Mouse (Mus musculus) MEL (cell line): ENCODE results near the gene Tor4a. TPM values are rescaled to one million over a fixed set of nuclear protein-coding genes. Genes with fewer than 3 reads are reported as not detected.
A peak's percentile ranks its signal among the peaks of the same experiment; 100 is the strongest.

Source experiments
- DNase-seq: peaks from one replicate; pipeline ENCODE4 v3.0.0; 2011; ENCODE audit warnings: low read depth, low spot score
- H3K27ac ChIP-seq: 2 replicates; pipeline ENCODE4 v1.5.1; 2012; ENCODE audit warnings: low read depth, mild to moderate bottlenecking, control low read depth, low read length, moderate library complexity; ENCODE audit not compliant: control insufficient read depth
- H3K27me3 ChIP-seq, 2 experiments: fragments of 150-350 bp in 1 of 2; sonication (generic) in 1 of 2; 2 replicates each; pipeline ENCODE4 v1.6.1; 2012; ENCODE audit warnings: low read length in 2 of 2, mild to moderate bottlenecking in 2 of 2, improper control_type of control experiment in 1 of 2, moderate library complexity in 1 of 2; ENCODE audit not compliant: insufficient read depth in 2 of 2, control insufficient read depth in 1 of 2
- H3K36me3 ChIP-seq, 2 experiments: 2 replicates each; pipeline ENCODE4 v1.6.1; 2012 to 2014; ENCODE audit warnings: low read length in 2 of 2, improper control_type of control experiment in 1 of 2, inconsistent platforms in 1 of 2, mild to moderate bottlenecking in 1 of 2; ENCODE audit not compliant: insufficient read depth in 2 of 2, control insufficient read depth in 1 of 2
- H3K4me1 ChIP-seq, 2 experiments: fragments of 150-350 bp in 1 of 2; sonication (generic) in 1 of 2; 2 replicates each; pipeline ENCODE4 v1.6.1; 2012; ENCODE audit warnings: low read length in 2 of 2, improper control_type of control experiment in 1 of 2, mild to moderate bottlenecking in 1 of 2; ENCODE audit not compliant: insufficient read depth in 2 of 2, control insufficient read depth in 1 of 2
- H3K4me3 ChIP-seq, 2 experiments: fragments of 150-350 bp in 1 of 2; sonication (generic) in 1 of 2; 2 replicates each; pipeline ENCODE4 v1.5.1; 2012; ENCODE audit warnings: low read depth in 2 of 2, low read length in 2 of 2, mild to moderate bottlenecking in 2 of 2, moderate library complexity in 2 of 2, control low read depth in 1 of 2, improper control_type of control experiment in 1 of 2; ENCODE audit not compliant: control insufficient read depth in 1 of 2, insufficient read depth in 1 of 2
- H3K79me2 ChIP-seq: 2 replicates; pipeline ENCODE4 v1.6.1; 2012; ENCODE audit warnings: mild to moderate bottlenecking, low read length, moderate library complexity; ENCODE audit not compliant: control insufficient read depth, poor library complexity, insufficient read depth
- H3K9ac ChIP-seq: 2 replicates; pipeline ENCODE4 v1.6.1; 2012; ENCODE audit warnings: low read depth, mild to moderate bottlenecking, control low read depth, low read length, moderate library complexity; ENCODE audit not compliant: control insufficient read depth, poor library complexity, severe bottlenecking
- H3K9me3 ChIP-seq: fragments of 150-350 bp; sonication (generic); replicated peaks from 2 replicates; pipeline ENCODE4 v1.6.1; 2012; ENCODE audit warnings: mild to moderate bottlenecking, low read length, improper control_type of control experiment, moderate library complexity; ENCODE audit not compliant: insufficient read depth
- CHD1 ChIP-seq: IDR thresholded peaks from 2 replicates; pipeline ENCODE4 v1.6.1; 2012; ENCODE audit warnings: low read depth, mild to moderate bottlenecking, inconsistent platforms, low read length, improper control_type of control experiment
- CHD2 ChIP-seq: IDR thresholded peaks from 2 replicates; pipeline ENCODE4 v1.6.1; 2011; ENCODE audit warnings: low read length, improper control_type of control experiment
- CTCF ChIP-seq, 3 experiments: IDR thresholded peaks in 2 of 3; conservative IDR thresholded peaks in 1 of 3; 2 replicates each; pipeline ENCODE4 v1.5.1; 2011 to 2012; ENCODE audit warnings: low read length in 3 of 3, low read depth in 2 of 3, mild to moderate bottlenecking in 2 of 3, improper control_type of control experiment in 1 of 3, inconsistent platforms in 1 of 3, mixed read lengths in 1 of 3, moderate library complexity in 1 of 3; ENCODE audit not compliant: control insufficient read depth in 1 of 3, insufficient read depth in 1 of 3, poor library complexity in 1 of 3, severe bottlenecking in 1 of 3
- E2F4 ChIP-seq: IDR thresholded peaks from 2 replicates; pipeline ENCODE4 v1.6.1; 2011; ENCODE audit warnings: low read depth, low read length, improper control_type of control experiment, borderline replicate concordance
- EP300 ChIP-seq, 2 experiments: IDR thresholded peaks; 2 replicates each; pipeline ENCODE4 v1.6.1; 2011; ENCODE audit warnings: improper control_type of control experiment in 2 of 2, low read length in 2 of 2, low read depth in 1 of 2, mild to moderate bottlenecking in 1 of 2
- ETS1 ChIP-seq: IDR thresholded peaks from 2 replicates; pipeline ENCODE4 v1.6.1; 2012; ENCODE audit warnings: low read depth, mild to moderate bottlenecking, inconsistent platforms, low read length, improper control_type of control experiment, moderate library complexity
- GABPA ChIP-seq: IDR thresholded peaks from 2 replicates; pipeline ENCODE4 v1.6.1; 2012; ENCODE audit warnings: low read depth, mild to moderate bottlenecking, inconsistent platforms, low read length, improper control_type of control experiment, moderate library complexity
- MAFK ChIP-seq: IDR thresholded peaks from 2 replicates; pipeline ENCODE4 v1.6.1; 2011; ENCODE audit warnings: low read depth, mild to moderate bottlenecking, low read length, improper control_type of control experiment, borderline replicate concordance
- MAX ChIP-seq: IDR thresholded peaks from 2 replicates; pipeline ENCODE4 v1.6.1; 2011; ENCODE audit warnings: low read length, improper control_type of control experiment
- MAZ ChIP-seq: IDR thresholded peaks from 2 replicates; pipeline ENCODE4 v1.6.1; 2012; ENCODE audit warnings: low read depth, mild to moderate bottlenecking, inconsistent platforms, low read length, improper control_type of control experiment
- MEF2A ChIP-seq: IDR thresholded peaks from 2 replicates; pipeline ENCODE4 v1.6.1; 2014; ENCODE audit warnings: low read depth, mild to moderate bottlenecking, inconsistent platforms, low read length, improper control_type of control experiment; ENCODE audit not compliant: poor library complexity, insufficient replicate concordance, severe bottlenecking; ENCODE audit errors: extremely low read depth
- MXI1 ChIP-seq: IDR thresholded peaks from 2 replicates; pipeline ENCODE4 v1.6.1; 2011; ENCODE audit warnings: mild to moderate bottlenecking, low read depth, low read length, improper control_type of control experiment
- MYB ChIP-seq: IDR thresholded peaks from 2 replicates; pipeline ENCODE4 v1.6.1; 2011; ENCODE audit warnings: mild to moderate bottlenecking, low read depth, low read length, improper control_type of control experiment
- MYC ChIP-seq: IDR thresholded peaks from 2 replicates; pipeline ENCODE4 v1.6.1; 2011; ENCODE audit warnings: low read depth, mild to moderate bottlenecking, low read length, improper control_type of control experiment, moderate library complexity
- NELFE ChIP-seq: IDR thresholded peaks from 2 replicates; pipeline ENCODE4 v1.6.1; 2011; ENCODE audit warnings: low read depth, low read length, improper control_type of control experiment
- NRF1 ChIP-seq: IDR thresholded peaks from 2 replicates; pipeline ENCODE4 v1.6.1; 2014; ENCODE audit warnings: low read depth, mild to moderate bottlenecking, inconsistent platforms, low read length, improper control_type of control experiment, moderate library complexity; ENCODE audit not compliant: poor library complexity, insufficient read depth, severe bottlenecking
- POLR2A ChIP-seq, 2 experiments: IDR thresholded peaks; 2 replicates each; pipeline ENCODE4 v1.6.1; 2011 to 2012; ENCODE audit warnings: low read length in 2 of 2, mild to moderate bottlenecking in 2 of 2, control low read depth in 1 of 2, improper control_type of control experiment in 1 of 2, low read depth in 1 of 2, moderate library complexity in 1 of 2; ENCODE audit not compliant: control insufficient read depth in 1 of 2, insufficient read depth in 1 of 2, poor library complexity in 1 of 2
- POLR2AphosphoS2 ChIP-seq: IDR thresholded peaks from 2 replicates; pipeline ENCODE4 v1.6.1; 2011; ENCODE audit warnings: low read length, improper control_type of control experiment
- RCOR1 ChIP-seq: IDR thresholded peaks from 2 replicates; pipeline ENCODE4 v1.6.1; 2012; ENCODE audit warnings: low read depth, mild to moderate bottlenecking, inconsistent platforms, low read length, improper control_type of control experiment
- SIN3A ChIP-seq: IDR thresholded peaks from 2 replicates; pipeline ENCODE4 v1.6.1; 2012; ENCODE audit warnings: low read length, improper control_type of control experiment, inconsistent platforms
- SMC3 ChIP-seq: IDR thresholded peaks from 2 replicates; pipeline ENCODE4 v1.6.1; 2011; ENCODE audit warnings: low read depth, low read length, improper control_type of control experiment
- TAL1 ChIP-seq: IDR thresholded peaks from 2 replicates; pipeline ENCODE4 v1.6.1; 2012; ENCODE audit warnings: mild to moderate bottlenecking, inconsistent platforms, low read length, moderate library complexity, mixed read lengths
- TCF12 ChIP-seq: IDR thresholded peaks from 2 replicates; pipeline ENCODE4 v1.6.1; 2014; ENCODE audit warnings: low read depth, mild to moderate bottlenecking, inconsistent platforms, low read length, improper control_type of control experiment, moderate library complexity
- USF1 ChIP-seq: IDR thresholded peaks from 2 replicates; pipeline ENCODE4 v1.6.1; 2014; ENCODE audit warnings: low read depth, mild to moderate bottlenecking, inconsistent platforms, low read length, improper control_type of control experiment, moderate library complexity
- USF2 ChIP-seq, 2 experiments: IDR thresholded peaks; 2 replicates each; pipeline ENCODE4 v1.6.1; 2011 to 2012; ENCODE audit warnings: improper control_type of control experiment in 2 of 2, low read length in 2 of 2, borderline replicate concordance in 1 of 2, inconsistent platforms in 1 of 2, low read depth in 1 of 2, mild to moderate bottlenecking in 1 of 2; ENCODE audit not compliant: insufficient read depth in 1 of 2
- ZC3H11A ChIP-seq: IDR thresholded peaks from 2 replicates; pipeline ENCODE4 v1.6.1; 2012; ENCODE audit warnings: low read depth, mild to moderate bottlenecking, inconsistent platforms, low read length, improper control_type of control experiment
- ZMIZ1 ChIP-seq: IDR thresholded peaks from 2 replicates; pipeline ENCODE4 v1.6.1; 2012; ENCODE audit warnings: low read depth, mild to moderate bottlenecking, inconsistent platforms, low read length, improper control_type of control experiment, moderate library complexity
- polyA plus RNA-seq, 2 experiments: library from polyadenylated mRNA; stranded (reverse) in 1 of 2; unstranded in 1 of 2; fragments of >175 nt in 1 of 2; fragments of >200 nt in 1 of 2; gene quantifications; 2 replicates each; pipeline versions ENCODE4 v1.2.1 to v1.2.4; 2012; ENCODE audit warnings: low replicate concordance in 2 of 2, low read depth in 1 of 2; ENCODE audit not compliant: insufficient read length in 2 of 2, insufficient read depth in 1 of 2, missing spikeins in 1 of 2
- total RNA-seq: library from RNA; depleted of rRNA; stranded (reverse); fragments of 300-350 nt; gene quantifications from 2 replicates; pipeline ENCODE4 v1.2.3, GENCODE M21; 2012

The Tor4a gene
- total and polyA plus RNA-seq, 3 experiments = 9.1 to 13.7 TPM; not detected in 1

DNA sequence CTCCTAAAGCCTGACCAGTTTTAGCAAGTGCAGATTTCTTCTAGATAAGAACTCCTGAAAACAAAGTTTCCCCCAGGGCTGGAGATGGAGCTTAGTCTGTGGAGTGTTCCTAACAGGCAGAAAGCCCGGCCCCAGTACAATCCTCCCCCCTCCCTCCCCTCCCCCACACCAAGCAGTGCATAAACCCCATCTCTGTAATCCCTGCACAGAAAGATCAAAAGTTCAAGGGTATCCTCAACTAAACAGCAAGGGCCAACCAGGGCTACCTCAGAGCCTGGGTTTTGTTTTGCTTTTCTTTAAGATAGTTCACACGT, 28.1 kb downstream of the Tor4a start:
- Histone ChIP-seq H3K4me3 (peak overlapping the region; percentile 19 to 78; a peak in 1 of 4 replicates), H3K9ac (peak overlapping the region; percentile 29; the same call in 1 of the 2 replicates), H3K4me1 (peaks cover 5 to 27% of the 10 kb centered on the region in 2 experiments), H3K9me3 (no peaks in the 10 kb centered on the region), H3K79me2 (no peaks in the 10 kb centered on the region; the same call in 1 of the 2 replicates), H3K27me3 (no peaks in the 10 kb centered on the region), H3K27ac (no peak overlapping the region), H3K36me3 (peaks cover 0 to 10% of the 10 kb centered on the region in 2 experiments; a peak in 2 of 4 replicates)
- no peak for DNase-seq
- TF ChIP-seq MAFK = no peak
- TF ChIP-seq ZMIZ1 = no peak
- no peak for TF ChIP-seq GABPA
- TF ChIP-seq MAZ = no peak
- no peak for TF ChIP-seq ETS1
- no peak for TF ChIP-seq CTCF (IDR thresholded peaks at IDR 0.05 in 2 of 3, conservative IDR thresholded peaks at IDR 0.05 in 1 of 3; ENCODE audit: control insufficient read depth in 1 of 3, insufficient read depth in 1 of 3, low read depth in 2 of 3, low read length in 3 of 3, poor library complexity in 1 of 3, severe bottlenecking in 1 of 3)
- TF ChIP-seq MXI1 = no peak
- TF ChIP-seq SIN3A = no peak
- no peak for TF ChIP-seq POLR2A (IDR thresholded peaks at IDR 0.05; ENCODE audit: control insufficient read depth in 1 of 2, insufficient read depth in 1 of 2, low read depth in 1 of 2, low read length in 2 of 2, poor library complexity in 1 of 2)
- TF ChIP-seq SMC3 = no peak
- no peak for TF ChIP-seq CHD1
- no peak for TF ChIP-seq RCOR1
- TF ChIP-seq E2F4 = no peak
- no peak for TF ChIP-seq POLR2AphosphoS2
- TF ChIP-seq MAX = no peak
- TF ChIP-seq NRF1 = no peak

DNA sequence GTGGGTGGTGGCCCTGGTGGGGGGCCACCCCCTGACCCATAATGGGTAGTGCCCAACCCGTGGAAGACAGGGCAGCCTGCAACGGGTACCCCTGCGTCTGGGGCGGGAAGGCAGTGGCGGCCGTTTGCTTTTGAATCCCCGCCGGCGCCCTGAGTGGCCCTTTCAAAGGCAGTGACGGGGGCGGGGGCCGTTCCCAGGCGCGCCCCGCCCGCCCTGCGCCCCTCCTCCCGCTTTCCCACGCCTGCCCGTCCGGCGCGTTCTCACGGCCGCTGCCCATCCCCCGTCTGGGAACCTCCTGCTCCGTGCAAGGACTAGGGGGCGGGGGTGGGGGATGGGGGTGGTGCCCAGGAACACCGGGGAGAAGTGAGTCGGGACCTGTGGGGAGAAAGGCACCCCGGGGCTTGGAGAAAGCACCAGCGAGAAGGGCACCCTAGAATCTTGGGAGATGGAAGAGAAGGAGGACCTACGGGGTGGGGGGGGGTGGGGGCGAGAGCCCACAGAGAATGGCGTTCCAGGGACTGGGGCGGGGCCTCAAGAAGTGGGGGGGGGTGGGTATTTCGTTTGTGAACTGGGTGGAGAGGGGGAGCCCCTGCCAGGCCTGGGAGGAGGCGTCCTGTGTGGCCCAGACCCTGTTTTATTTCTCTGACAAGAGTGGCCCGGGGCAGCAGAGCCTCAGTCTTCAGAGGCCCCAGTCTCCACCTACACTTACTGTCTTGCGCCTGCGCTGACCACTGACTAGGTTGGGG, 28.6 kb downstream of the Tor4a start:
- peak; percentile 66 for DNase-seq
- Histone ChIP-seq H3K4me3 (peak overlapping the region; percentile 39 to 78), H3K36me3 (peaks cover 0 to 10% of the 10 kb centered on the region in 2 experiments; a peak in 2 of 4 replicates), H3K4me1 (peaks cover 5 to 28% of the 10 kb centered on the region in 2 experiments), H3K79me2 (no peaks in the 10 kb centered on the region; the same call in 1 of the 2 replicates), H3K27ac (no peak overlapping the region; the same call in 1 of the 2 replicates), H3K9ac (peak overlapping the region; percentile 75), H3K9me3 (no peaks in the 10 kb centered on the region), H3K27me3 (no peaks in the 10 kb centered on the region)
- TF ChIP-seq MYC = no peak
- no peak; the same call in 1 of the 2 replicates for TF ChIP-seq NRF1
- TF ChIP-seq MEF2A = no peak
- no peak for TF ChIP-seq TCF12
- TF ChIP-seq CTCF (IDR thresholded peaks at IDR 0.05 in 2 of 3, conservative IDR thresholded peaks at IDR 0.05 in 1 of 3; ENCODE audit: control insufficient read depth in 1 of 3, insufficient read depth in 1 of 3, low read depth in 2 of 3, low read length in 3 of 3, poor library complexity in 1 of 3, severe bottlenecking in 1 of 3) = no peak
- no peak for TF ChIP-seq RCOR1
- no peak for TF ChIP-seq TAL1
- TF ChIP-seq MAZ = peak; percentile 81
- no peak for TF ChIP-seq MYB
- peak; percentile 48 for TF ChIP-seq ETS1
- TF ChIP-seq USF1 = no peak
- peak; percentile 47 for TF ChIP-seq NELFE
- no peak for TF ChIP-seq USF2 (IDR thresholded peaks at IDR 0.05; ENCODE audit: borderline replicate concordance in 1 of 2, insufficient read depth in 1 of 2, low read depth in 1 of 2, low read length in 2 of 2)
- no peak for TF ChIP-seq ZC3H11A
- no peak for TF ChIP-seq MAX
- peak; percentile 31; the same call in 1 of the 2 replicates for TF ChIP-seq POLR2AphosphoS2
- peak; percentile 46; the same call in 1 of the 2 replicates for TF ChIP-seq CHD2
- no peak for TF ChIP-seq GABPA
- TF ChIP-seq SMC3 = no peak
- peak; percentile 64; the same call in 1 of the 2 replicates for TF ChIP-seq E2F4
- TF ChIP-seq CHD1 = no peak
- TF ChIP-seq SIN3A = peak; percentile 45; the same call in 1 of the 2 replicates
- peak; percentile 53 for TF ChIP-seq MXI1
- TF ChIP-seq EP300 (IDR thresholded peaks at IDR 0.05; ENCODE audit: low read depth in 1 of 2, low read length in 2 of 2) = peak in 1 of 2 experiments; percentile 17; a peak in 1 of 4 replicates
- peak in 1 of 2 experiments; percentile 48; a peak in 1 of 4 replicates for TF ChIP-seq POLR2A (IDR thresholded peaks at IDR 0.05; ENCODE audit: control insufficient read depth in 1 of 2, insufficient read depth in 1 of 2, low read depth in 1 of 2, low read length in 2 of 2, poor library complexity in 1 of 2)
